Mouse (Mus musculus) midbrain, embryonic 13.5 days (tissue): Measurements from ENCODE around the gene 4931428L18Rik. TPM values are rescaled to one million over a fixed set of nuclear protein-coding genes. Genes with fewer than 3 reads are reported as not detected.

Experiments used
- ATAC-seq: fragments of 200-750 bp; cut with Nextera tagmentation; 2 replicates; pipeline ENCODE4 v1.8.0; 2017; ENCODE audit warnings: mild to moderate bottlenecking, moderate TSS enrichment, moderate library complexity
- H3K27ac ChIP-seq: fragments of 300-500 bp; sonication (generic); 2 replicates; pipeline ENCODE4 v1.5.1; 2015; ENCODE audit warnings: inconsistent platforms, mild to moderate bottlenecking, moderate library complexity
- H3K27me3 ChIP-seq: fragments of 300-500 bp; sonication (generic); 2 replicates; pipeline ENCODE4 v1.6.1; 2015; ENCODE audit warnings: mild to moderate bottlenecking, inconsistent platforms
- H3K36me3 ChIP-seq: fragments of 300-500 bp; sonication (generic); 2 replicates; pipeline ENCODE4 v1.6.1; 2015; ENCODE audit warnings: mild to moderate bottlenecking, inconsistent platforms
- H3K4me1 ChIP-seq: fragments of 300-500 bp; sonication (generic); replicated peaks from 2 replicates; pipeline ENCODE4 v1.6.1; 2015; ENCODE audit warnings: inconsistent platforms
- H3K4me2 ChIP-seq: fragments of 300-500 bp; sonication (generic); replicated peaks from 2 replicates; pipeline ENCODE4 v1.6.1; 2015; ENCODE audit warnings: moderate library complexity, mild to moderate bottlenecking, inconsistent platforms
- H3K4me3 ChIP-seq: fragments of 300-500 bp; sonication (generic); replicated peaks from 2 replicates; pipeline ENCODE4 v1.5.1; 2015; ENCODE audit warnings: mild to moderate bottlenecking, inconsistent platforms
- H3K9ac ChIP-seq: fragments of 300-500 bp; sonication (generic); replicated peaks from 2 replicates; pipeline ENCODE4 v1.6.1; 2015; ENCODE audit warnings: mild to moderate bottlenecking, inconsistent platforms
- H3K9me3 ChIP-seq: fragments of 300-500 bp; sonication (generic); 2 replicates; pipeline ENCODE4 v1.6.1; 2016; ENCODE audit warnings: mild to moderate bottlenecking, inconsistent platforms
- WGBS: fragments of 180-500 bp; shearing (Covaris S2); methylation state at CpG from one replicate; pipeline ENCODE4 v1.1.7; 2015; 5-methylcytosine and 5-hydroxymethylcytosine counted together
- polyA plus RNA-seq: library from polyadenylated mRNA; unstranded; fragments of >200 nt; fragmentation: Nextera tagmentation; extraction: Ambion mirVana; gene quantifications from 2 replicates; pipeline ENCODE4 v1.2.1, GENCODE M21; 2015

The 4931428L18Rik gene
- polyA plus RNA-seq, 1 experiment from 2014 or later: 0.17 TPM

DNA sequence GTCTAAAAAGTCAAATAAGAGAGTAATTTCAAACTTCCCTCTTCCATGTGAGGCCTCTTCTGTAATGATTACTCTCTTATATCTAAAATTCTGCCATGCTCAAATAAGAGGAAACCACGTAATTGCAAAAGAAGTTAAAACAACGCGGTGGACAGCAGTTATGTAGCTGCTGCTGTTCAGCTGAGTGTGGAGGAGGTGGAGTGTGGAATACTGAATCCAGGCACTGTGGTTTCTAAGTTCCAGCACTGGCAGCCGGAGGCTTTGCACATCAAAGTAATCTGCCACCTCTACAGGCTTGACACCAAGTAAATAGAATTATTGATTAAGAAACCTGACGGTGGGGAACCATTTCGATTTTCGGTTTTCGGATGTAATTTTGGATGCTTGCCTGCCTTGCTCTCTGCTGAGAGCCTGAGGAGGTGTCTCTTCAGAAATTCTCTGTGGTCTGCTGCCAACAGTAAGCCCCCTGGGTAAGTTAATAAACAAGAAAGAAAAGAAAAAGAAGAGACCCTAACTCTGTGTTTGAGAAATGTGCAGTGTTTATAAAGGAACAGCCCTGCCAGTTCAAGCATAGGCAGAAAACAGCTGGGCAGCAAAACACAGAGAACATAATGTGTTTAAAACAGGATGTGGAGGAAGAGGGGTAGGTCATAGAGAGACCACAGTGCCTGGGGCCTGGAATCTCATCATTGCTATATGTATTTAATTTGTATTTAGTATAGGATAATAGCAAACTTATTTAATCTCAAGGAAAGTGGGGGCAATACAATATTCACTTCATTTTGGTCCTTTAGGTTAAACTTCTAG lies 80.0 kb downstream of the 4931428L18Rik start:
- Histone ChIP-seq H3K9me3 (no peaks in the 10 kb centered on the region), H3K27me3 (no peaks in the 10 kb centered on the region), H3K27ac (no peak overlapping the region), H3K36me3 (no peaks in the 10 kb centered on the region), H3K4me1 (no peaks in the 10 kb centered on the region), H3K9ac (no peak overlapping the region), H3K4me3 (no peak overlapping the region), H3K4me2 (no peak overlapping the region)
- 0 out of 2 replicates have a peak, but pooled peaks have one; percentile 30 for ATAC-seq
- 73% methylated on average over 8 of the region's 8 CpGs for WGBS

DNA sequence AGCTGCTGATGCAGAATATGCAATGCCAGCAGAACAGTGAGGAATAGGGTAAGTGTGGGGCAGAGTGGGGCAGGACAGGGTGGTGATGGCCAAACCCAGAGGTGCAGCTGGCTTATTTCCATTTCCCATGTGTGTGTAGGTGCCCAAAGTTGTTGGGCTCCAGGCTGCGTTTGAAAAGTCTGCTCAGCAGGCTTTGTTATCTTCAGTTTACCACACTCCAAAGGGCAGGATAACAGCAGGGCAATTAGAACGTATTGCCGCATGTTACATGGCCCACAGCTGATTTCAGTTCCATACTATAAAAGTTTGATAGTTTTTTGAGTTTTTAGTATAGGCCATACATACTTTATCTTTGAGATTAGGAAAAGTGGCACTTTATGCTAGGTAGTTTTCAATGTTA lies 84.1 kb downstream of the 4931428L18Rik start:
- 82% methylated on average over 3 of the region's 3 CpGs for WGBS
- H3K9ac ChIP-seq: no peak overlapping the region
- no peak overlapping the region for H3K4me2 ChIP-seq
- no peak overlapping the region for H3K4me3 ChIP-seq
- no peaks in the 10 kb centered on the region for H3K27me3 ChIP-seq
- H3K36me3 ChIP-seq: no peaks in the 10 kb centered on the region
- H3K4me1 ChIP-seq: no peaks in the 10 kb centered on the region
- H3K9me3 ChIP-seq: no peaks in the 10 kb centered on the region
- no peak overlapping the region for H3K27ac ChIP-seq
- no peak for ATAC-seq

DNA sequence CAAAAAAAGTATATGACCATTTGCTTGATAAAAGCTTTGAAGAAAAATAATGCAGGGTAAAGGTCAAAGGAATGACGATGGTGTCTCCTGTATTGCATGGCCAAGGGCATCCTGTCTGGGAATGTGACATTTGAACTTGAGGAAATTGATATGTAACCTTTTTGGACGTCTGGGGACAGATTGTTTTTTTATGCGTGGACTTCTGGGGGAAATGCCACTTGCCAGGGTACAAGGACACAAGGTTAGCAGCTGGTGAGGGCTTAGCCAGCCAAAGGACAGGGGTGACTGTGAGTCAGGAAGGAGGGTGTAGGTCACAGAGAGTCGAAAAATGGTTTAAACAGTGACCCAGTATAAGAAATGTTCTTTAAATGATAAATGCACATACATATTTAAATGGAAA lies 109.0 kb downstream of the 4931428L18Rik start:
- Histone ChIP-seq H3K4me2 (no peak overlapping the region), H3K36me3 (no peaks in the 10 kb centered on the region), H3K9ac (no peak overlapping the region), H3K4me1 (no peaks in the 10 kb centered on the region), H3K4me3 (no peak overlapping the region), H3K27ac (no peak overlapping the region), H3K9me3 (no peaks in the 10 kb centered on the region), H3K27me3 (no peaks in the 10 kb centered on the region)
- ATAC-seq: no peak
- 78% methylated on average over 4 of the region's 4 CpGs for WGBS

DNA sequence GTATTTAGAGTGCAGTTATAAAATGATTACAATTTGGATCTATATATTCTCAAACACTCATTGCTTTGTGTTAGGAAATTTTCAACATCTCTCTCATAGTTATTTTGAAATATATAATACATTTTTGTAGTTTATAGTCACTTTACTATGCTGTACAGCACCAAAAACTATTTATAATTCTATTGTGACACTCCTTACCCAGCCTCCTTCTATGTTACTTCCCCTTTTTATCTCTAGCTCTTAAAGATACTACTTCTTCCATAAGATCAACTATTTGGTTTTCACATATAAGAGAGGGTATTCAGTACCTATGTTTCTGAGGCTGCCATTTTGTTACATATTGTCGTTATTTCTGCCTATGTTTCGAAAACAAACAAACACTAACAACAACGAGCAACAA lies 114.5 kb downstream of the 4931428L18Rik start:
- ATAC-seq: no peak
- Histone ChIP-seq H3K27ac (no peak overlapping the region), H3K4me2 (no peak overlapping the region), H3K4me1 (no peaks in the 10 kb centered on the region), H3K27me3 (no peaks in the 10 kb centered on the region), H3K9ac (no peak overlapping the region), H3K9me3 (no peaks in the 10 kb centered on the region), H3K4me3 (no peak overlapping the region), H3K36me3 (no peaks in the 10 kb centered on the region)
- WGBS: 90% methylated on average over 3 of the region's 3 CpGs

GRCm38 (mm10) chr1:31102863-31103657 lies 119.4 kb downstream of the 4931428L18Rik start:
- Histone ChIP-seq H3K4me2 (no peak overlapping the region), H3K4me1 (no peaks in the 10 kb centered on the region), H3K4me3 (no peak overlapping the region), H3K9ac (no peak overlapping the region), H3K27ac (no peak overlapping the region), H3K27me3 (no peaks in the 10 kb centered on the region), H3K36me3 (no peaks in the 10 kb centered on the region), H3K9me3 (no peaks in the 10 kb centered on the region)
- WGBS: 83% methylated on average over 12 of the region's 12 CpGs
- no peak for ATAC-seq

DNA sequence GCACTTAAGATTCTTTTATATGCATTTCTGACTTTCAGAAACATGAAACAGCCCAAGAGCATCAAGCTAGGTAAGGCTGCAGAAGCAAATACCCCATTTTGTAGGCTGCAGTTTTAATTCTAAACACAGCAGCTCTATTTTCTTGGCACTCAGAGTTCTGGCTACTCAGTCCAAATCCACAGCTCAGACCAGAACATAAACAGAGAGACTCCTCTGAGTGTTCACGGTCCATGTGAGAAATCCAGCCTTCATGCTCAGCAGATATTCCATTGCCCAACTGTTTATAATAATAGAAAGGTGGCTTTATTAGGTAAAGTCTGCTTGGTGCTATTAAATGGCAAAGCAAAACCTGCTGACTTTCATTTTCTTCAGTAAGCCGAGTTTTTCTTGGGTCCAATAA lies 120.2 kb downstream of the 4931428L18Rik start:
- Histone ChIP-seq H3K4me1 (no peaks in the 10 kb centered on the region), H3K4me2 (no peak overlapping the region), H3K9ac (no peak overlapping the region), H3K27me3 (no peaks in the 10 kb centered on the region), H3K4me3 (no peak overlapping the region), H3K27ac (no peak overlapping the region), H3K36me3 (no peaks in the 10 kb centered on the region), H3K9me3 (no peaks in the 10 kb centered on the region)
- 80% methylated on average over 2 of the region's 2 CpGs for WGBS
- ATAC-seq: no peak

DNA sequence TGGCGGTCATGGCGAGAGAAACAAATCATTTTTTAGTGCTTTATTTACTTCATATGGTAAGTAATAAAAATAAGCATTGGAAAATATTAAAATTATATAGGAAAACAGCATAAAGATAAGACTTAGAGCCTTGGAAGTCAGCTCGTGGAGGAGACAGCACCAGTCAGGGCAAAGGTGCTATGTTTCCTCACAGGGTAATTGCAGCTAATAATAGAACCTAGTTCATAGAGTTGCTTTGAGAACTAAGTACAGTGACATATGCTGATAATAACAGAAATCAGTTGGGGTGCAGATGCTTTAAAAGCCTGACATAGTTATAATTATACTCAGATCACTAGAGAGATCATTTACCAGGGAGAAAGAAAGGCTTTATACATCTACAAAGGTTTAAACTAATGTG lies 125.3 kb downstream of the 4931428L18Rik start:
- ATAC-seq: no peak
- no peak overlapping the region for H3K27ac ChIP-seq
- H3K4me1 ChIP-seq: no peaks in the 10 kb centered on the region
- no peak overlapping the region for H3K9ac ChIP-seq
- no peaks in the 10 kb centered on the region for H3K36me3 ChIP-seq
- WGBS: 89% methylated on average over 3 of the region's 3 CpGs
- H3K4me2 ChIP-seq: no peak overlapping the region
- no peak overlapping the region for H3K4me3 ChIP-seq
- no peaks in the 10 kb centered on the region for H3K9me3 ChIP-seq
- no peaks in the 10 kb centered on the region for H3K27me3 ChIP-seq

GRCm38 (mm10) chr1:31096466-31096793 lies 126.1 kb downstream of the 4931428L18Rik start:
- Histone ChIP-seq H3K4me3 (no peak overlapping the region), H3K27me3 (no peaks in the 10 kb centered on the region), H3K9me3 (no peaks in the 10 kb centered on the region), H3K36me3 (no peaks in the 10 kb centered on the region), H3K9ac (no peak overlapping the region), H3K27ac (no peak overlapping the region), H3K4me1 (no peaks in the 10 kb centered on the region), H3K4me2 (no peak overlapping the region)
- WGBS: 51% methylated on average over 2 of the region's 2 CpGs
- ATAC-seq: no peak

DNA sequence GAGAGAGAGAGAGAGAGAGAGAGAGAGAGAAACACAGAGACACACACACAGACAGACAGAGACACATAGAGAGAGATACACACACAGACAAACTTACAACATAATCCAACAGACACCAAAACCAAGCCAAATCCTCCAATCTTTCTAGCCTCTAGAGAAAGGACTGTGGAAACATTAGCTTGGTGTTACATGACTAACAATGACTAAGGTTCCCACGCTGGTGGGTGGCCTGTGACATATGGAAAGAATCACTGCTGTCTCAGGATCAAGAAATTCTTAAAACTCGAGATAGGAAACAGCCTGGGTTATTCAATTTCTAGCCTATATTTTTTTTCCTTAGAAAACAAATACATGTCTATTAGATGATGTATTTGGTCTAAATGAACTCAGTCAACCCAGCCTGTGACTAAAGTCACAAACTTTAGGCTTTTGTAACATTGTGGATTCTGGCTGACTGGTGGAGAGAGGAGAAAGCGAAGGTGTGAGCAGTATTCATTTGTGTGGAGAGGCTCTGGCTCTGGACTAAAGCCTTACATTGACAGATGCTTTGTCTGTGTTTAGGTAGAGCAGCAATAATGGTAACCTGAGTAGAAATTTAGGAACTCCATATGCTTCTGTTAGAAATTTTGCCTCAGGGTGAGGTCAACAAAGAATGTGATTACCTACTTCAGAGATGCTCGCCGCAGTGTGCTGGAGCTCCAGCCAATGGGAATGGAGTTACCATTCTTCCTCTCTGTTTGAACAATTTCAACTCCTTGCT lies 126.6 kb downstream of the 4931428L18Rik start:
- no peaks in the 10 kb centered on the region for H3K4me1 ChIP-seq
- 75% methylated on average over 5 of the region's 5 CpGs for WGBS
- H3K36me3 ChIP-seq: no peaks in the 10 kb centered on the region
- H3K4me3 ChIP-seq: no peak overlapping the region
- no peaks in the 10 kb centered on the region for H3K9me3 ChIP-seq
- no peak for ATAC-seq
- no peak overlapping the region for H3K27ac ChIP-seq
- no peak overlapping the region for H3K4me2 ChIP-seq
- no peak overlapping the region for H3K9ac ChIP-seq
- no peaks in the 10 kb centered on the region for H3K27me3 ChIP-seq

DNA sequence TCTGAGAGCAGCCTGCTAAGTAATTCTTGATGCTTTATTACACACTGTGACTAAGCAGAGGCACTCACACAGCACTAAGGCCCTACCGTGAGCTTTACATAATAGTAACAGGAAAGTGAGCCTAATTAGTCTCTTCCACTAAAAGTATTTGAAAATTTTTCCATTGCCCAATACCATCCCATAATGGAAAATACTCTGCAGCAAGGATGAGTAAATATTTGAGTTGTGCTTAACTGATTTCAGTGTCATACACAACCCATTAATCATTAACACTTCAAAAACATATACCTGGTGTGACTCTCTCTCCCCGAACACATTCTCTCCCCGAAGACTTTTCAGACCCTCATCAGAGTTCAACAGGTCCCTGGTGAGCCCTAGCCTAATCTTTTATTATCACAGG lies 127.7 kb downstream of the 4931428L18Rik start:
- no peaks in the 10 kb centered on the region for H3K9me3 ChIP-seq
- no peak for ATAC-seq
- H3K27me3 ChIP-seq: no peaks in the 10 kb centered on the region
- no peak overlapping the region for H3K4me3 ChIP-seq
- H3K27ac ChIP-seq: no peak overlapping the region
- 89% methylated on average over 3 of the region's 3 CpGs for WGBS
- H3K9ac ChIP-seq: no peak overlapping the region
- H3K36me3 ChIP-seq: no peaks in the 10 kb centered on the region
- H3K4me1 ChIP-seq: no peaks in the 10 kb centered on the region
- no peak overlapping the region for H3K4me2 ChIP-seq

- Histone ChIP-seq H3K27ac (no peak overlapping the region), H3K27me3 (no peaks in the 10 kb centered on the region), H3K4me1 (no peaks in the 10 kb centered on the region), H3K36me3 (no peaks in the 10 kb centered on the region), H3K4me2 (no peak overlapping the region), H3K4me3 (no peak overlapping the region), H3K9ac (no peak overlapping the region), H3K9me3 (no peaks in the 10 kb centered on the region)
- ATAC-seq: no peak
- 85% methylated on average over 1 of the region's 1 CpGs for WGBS
Measured at GRCm38 (mm10) chr1:31093939-31094338, 128.5 kb downstream of the 4931428L18Rik start.

- H3K27ac ChIP-seq: no peak overlapping the region
- H3K9me3 ChIP-seq: no peaks in the 10 kb centered on the region
- 93% methylated on average over 4 of the region's 4 CpGs for WGBS
- no peak overlapping the region for H3K4me2 ChIP-seq
- H3K9ac ChIP-seq: no peak overlapping the region
- no peak overlapping the region for H3K4me3 ChIP-seq
- no peaks in the 10 kb centered on the region for H3K4me1 ChIP-seq
- H3K36me3 ChIP-seq: no peaks in the 10 kb centered on the region
- H3K27me3 ChIP-seq: no peaks in the 10 kb centered on the region
- ATAC-seq: no peak
Measured at GRCm38 (mm10) chr1:31088686-31089085, 133.8 kb downstream of the 4931428L18Rik start.
